Mouse (Mus musculus) lung, postnatal 0 days (tissue): Measurements from ENCODE around the gene Fbxl5. TPM values are rescaled to one million over a fixed set of nuclear protein-coding genes. Genes with fewer than 3 reads are reported as not detected.

ENCODE experiments used
- ATAC-seq: fragments of 200-750 bp; cut with Nextera tagmentation; 2 replicates; pipeline ENCODE4 v1.8.0; 2017; ENCODE audit warnings: moderate library complexity
- DNase-seq: peaks from one replicate; pipeline ENCODE4 v3.0.0-alpha.2; 2016; ENCODE audit warnings: low spot score
- H3K27ac ChIP-seq: fragments of 300-500 bp; sonication (generic); 2 replicates; pipeline ENCODE4 v1.5.1; 2014; ENCODE audit warnings: antibody characterized with exemption, mild to moderate bottlenecking, low read length, mixed read lengths
- H3K27me3 ChIP-seq: fragments of 300-500 bp; sonication (generic); replicated peaks from 2 replicates; pipeline ENCODE4 v1.6.1; 2014; ENCODE audit warnings: low read length, mixed read lengths; ENCODE audit not compliant: insufficient read depth
- H3K36me3 ChIP-seq: fragments of 300-500 bp; sonication (generic); 2 replicates; pipeline ENCODE4 v1.6.1; 2014; ENCODE audit warnings: low read length, mixed read lengths; ENCODE audit not compliant: insufficient read depth
- H3K4me1 ChIP-seq: fragments of 300-500 bp; sonication (generic); 2 replicates; pipeline ENCODE4 v1.6.1; 2014; ENCODE audit warnings: antibody characterized with exemption, low read depth, low read length, mixed read lengths; ENCODE audit not compliant: insufficient read depth
- H3K4me2 ChIP-seq: fragments of 300-500 bp; sonication (generic); replicated peaks from 2 replicates; pipeline ENCODE4 v1.6.1; 2014; ENCODE audit warnings: low read depth, mild to moderate bottlenecking, low read length, moderate library complexity, mixed read lengths
- H3K4me3 ChIP-seq: fragments of 300-500 bp; sonication (generic); 2 replicates; pipeline ENCODE4 v1.5.1; 2014; ENCODE audit warnings: low read depth, low read length
- H3K9ac ChIP-seq: fragments of 300-500 bp; sonication (generic); replicated peaks from 2 replicates; pipeline ENCODE4 v1.6.1; 2014; ENCODE audit warnings: low read depth, mild to moderate bottlenecking
- H3K9me3 ChIP-seq: fragments of 300-500 bp; sonication (generic); 2 replicates; pipeline ENCODE4 v1.6.1; 2016; ENCODE audit warnings: low read length, mixed read lengths
- CTCF ChIP-seq: IDR thresholded peaks from 2 replicates; pipeline ENCODE4 v1.5.1; 2016; ENCODE audit warnings: antibody characterized with exemption, mild to moderate bottlenecking
- EP300 ChIP-seq: IDR thresholded peaks from 2 replicates; pipeline ENCODE4 v1.6.1; 2016; ENCODE audit warnings: antibody characterized with exemption, mild to moderate bottlenecking, control low read depth
- WGBS: fragments of 180-500 bp; shearing (Covaris S2); extraction: QIAGEN DNeasy Blood & Tissue Kit; methylation state at CpG from one replicate; pipeline ENCODE4 v1.1.7; 2014; 5-methylcytosine and 5-hydroxymethylcytosine counted together
- polyA plus RNA-seq: library from polyadenylated mRNA; unstranded; fragments of >200 nt; fragmentation: Nextera tagmentation; extraction: Ambion mirVana; gene quantifications from 2 replicates; pipeline ENCODE4 v1.2.1, GENCODE M21; 2015

Gene Fbxl5
- polyA plus RNA-seq, 1 experiment from 2014 or later: 73.0 TPM

DNA sequence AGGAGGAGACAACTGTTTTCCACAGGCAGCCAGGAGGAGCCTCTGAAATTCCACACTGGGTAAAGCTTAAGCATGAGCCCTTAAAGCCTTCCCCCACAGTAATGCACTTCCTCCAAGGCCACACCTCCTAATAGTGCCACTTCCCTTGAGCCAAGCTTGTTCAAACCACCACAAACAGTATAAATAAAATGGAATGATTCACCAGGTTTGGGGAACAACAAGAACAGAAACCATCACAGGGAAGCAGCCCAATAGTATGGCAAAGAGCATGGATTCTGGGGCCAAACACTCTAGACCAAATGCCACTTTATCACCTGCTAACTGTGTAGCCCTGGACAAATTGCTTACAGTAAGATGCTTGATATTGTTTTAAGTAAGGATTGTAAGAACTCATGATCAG lies 26.1 kb upstream of the Fbxl5 start:
- Histone ChIP-seq H3K27me3 (no peaks in the 10 kb centered on the region), H3K4me3 (no peak overlapping the region)
- TF ChIP-seq EP300 (no peak), CTCF (no peak)

DNA sequence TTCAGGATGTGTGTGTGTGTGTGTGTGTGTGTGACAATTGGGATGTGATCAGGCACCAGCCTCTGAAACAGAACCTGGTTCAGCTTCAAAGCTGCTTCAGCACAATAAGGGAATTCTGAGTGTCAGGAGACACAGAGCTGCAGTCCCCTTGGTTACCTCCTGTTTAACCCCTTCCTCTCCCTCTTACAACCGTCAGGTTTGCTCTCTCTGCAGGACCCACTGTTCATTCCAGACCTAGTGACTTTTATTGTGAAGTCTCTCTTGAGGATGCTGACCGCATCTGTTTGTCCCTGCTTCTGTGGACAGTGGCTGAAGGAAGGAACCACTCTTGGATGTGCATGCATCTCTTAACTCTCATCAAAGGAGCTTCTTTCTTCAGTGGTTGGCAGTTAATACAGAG lies 24.8 kb upstream of the Fbxl5 start:
- Histone ChIP-seq H3K27ac (no peak overlapping the region), H3K9ac (no peak overlapping the region), H3K36me3 (no peaks in the 10 kb centered on the region), H3K4me3 (no peak overlapping the region), H3K4me2 (no peak overlapping the region), H3K9me3 (no peaks in the 10 kb centered on the region), H3K4me1 (no peaks in the 10 kb centered on the region), H3K27me3 (no peaks in the 10 kb centered on the region)
- TF ChIP-seq EP300 (no peak), CTCF (no peak)
- DNase-seq (peak; percentile 42), ATAC-seq (peak; percentile 52)
- 10% methylated on average over 2 of the region's 2 CpGs for WGBS

More for the DNA sequence above, 26.1 kb upstream of the Fbxl5 start:
- H3K4me1 ChIP-seq: no peaks in the 10 kb centered on the region
- no peaks in the 10 kb centered on the region for H3K36me3 ChIP-seq
- no peak overlapping the region for H3K4me2 ChIP-seq
- H3K9ac ChIP-seq: no peak overlapping the region
- H3K27ac ChIP-seq: no peak overlapping the region
- DNase-seq (no peak), ATAC-seq (no peak)
- no peaks in the 10 kb centered on the region for H3K9me3 ChIP-seq

DNA sequence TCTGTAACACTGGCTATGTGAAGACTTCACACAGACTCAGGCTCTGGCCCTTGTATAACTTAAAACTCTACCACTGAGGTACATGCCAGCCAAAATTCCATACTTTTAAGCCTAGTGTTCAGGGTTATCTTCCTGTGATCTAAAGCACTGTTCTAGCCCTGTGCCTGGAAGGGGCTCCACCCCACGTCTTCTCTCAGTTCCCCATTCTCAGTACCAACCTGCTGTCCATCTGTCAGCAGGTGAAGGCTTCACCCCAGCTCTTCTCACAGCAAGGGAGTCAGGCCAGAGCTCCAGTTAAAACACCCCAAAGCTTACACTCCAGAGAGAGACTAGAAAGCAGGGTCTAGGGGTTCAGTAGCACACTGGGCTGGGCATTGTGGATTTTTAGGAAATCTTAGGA lies 24.2 kb upstream of the Fbxl5 start:
- Histone ChIP-seq H3K27ac (no peak overlapping the region), H3K36me3 (no peaks in the 10 kb centered on the region), H3K27me3 (no peaks in the 10 kb centered on the region), H3K9me3 (no peaks in the 10 kb centered on the region), H3K4me2 (no peak overlapping the region), H3K4me3 (no peak overlapping the region), H3K9ac (no peak overlapping the region), H3K4me1 (no peaks in the 10 kb centered on the region)
- DNase-seq (no peak), ATAC-seq (no peak)
- WGBS: 34% methylated on average over 1 of the region's 1 CpGs
- no peak for TF ChIP-seq EP300

- no peaks in the 10 kb centered on the region for H3K36me3 ChIP-seq
- no peak for TF ChIP-seq EP300
- no peak for TF ChIP-seq CTCF
- H3K4me1 ChIP-seq: no peaks in the 10 kb centered on the region
- 54% methylated on average over 5 of the region's 5 CpGs for WGBS
- H3K9me3 ChIP-seq: no peaks in the 10 kb centered on the region
- DNase-seq (no peak), ATAC-seq (no peak)
- no peaks in the 10 kb centered on the region for H3K27me3 ChIP-seq
- H3K4me3 ChIP-seq: no peak overlapping the region
- H3K9ac ChIP-seq: no peak overlapping the region
- no peak overlapping the region for H3K27ac ChIP-seq
- no peak overlapping the region for H3K4me2 ChIP-seq
Measured at GRCm38 (mm10) chr5:43845083-43845482, 23.6 kb upstream of the Fbxl5 start.

DNA sequence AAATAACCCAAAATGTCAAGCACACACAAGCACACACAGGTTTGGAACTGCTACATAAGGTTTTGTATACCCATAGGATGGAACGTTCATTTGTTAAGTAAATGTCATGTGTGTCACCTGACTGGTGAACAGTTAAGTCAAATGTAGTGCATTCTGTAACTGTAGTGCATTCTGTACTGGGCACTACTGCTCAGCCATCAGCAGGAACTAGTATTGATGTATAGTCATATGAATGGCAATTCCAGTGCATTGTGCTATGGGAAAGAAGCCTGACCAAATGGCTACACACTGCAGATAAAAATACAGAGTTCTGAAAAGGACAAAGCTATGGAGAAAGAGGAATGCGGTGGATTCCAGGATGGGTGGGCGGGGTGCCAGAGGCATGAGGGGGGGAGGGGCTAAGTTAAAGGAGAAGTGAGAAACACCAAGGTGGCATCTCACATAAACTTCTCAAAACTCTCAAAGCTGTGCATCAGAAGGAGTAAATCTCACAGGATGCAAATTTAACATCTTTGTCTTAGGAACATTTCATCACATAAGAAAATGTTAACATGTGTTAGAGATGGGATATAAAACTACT lies 21.2 kb upstream of the Fbxl5 start:
- TF ChIP-seq EP300: no peak
- no peak for TF ChIP-seq CTCF
- H3K9ac ChIP-seq: no peak overlapping the region
- no peak for DNase-seq
- ATAC-seq: no peak
- no peaks in the 10 kb centered on the region for H3K27me3 ChIP-seq
- no peak overlapping the region for H3K4me3 ChIP-seq
- no peak overlapping the region for H3K4me2 ChIP-seq
- H3K9me3 ChIP-seq: no peaks in the 10 kb centered on the region
- H3K4me1 ChIP-seq: no peaks in the 10 kb centered on the region
- 46% methylated on average over 3 of the region's 3 CpGs for whole genome bisulfite sequencing
- H3K36me3 ChIP-seq: no peaks in the 10 kb centered on the region
- no peak overlapping the region for H3K27ac ChIP-seq

- Histone ChIP-seq H3K9me3 (no peaks in the 10 kb centered on the region), H3K27me3 (no peaks in the 10 kb centered on the region), H3K27ac (peak overlapping the region; percentile 38; the same call in 1 of the 2 replicates), H3K4me1 (no peaks in the 10 kb centered on the region), H3K9ac (peak overlapping the region; percentile 23; the same call in 1 of the 2 replicates), H3K36me3 (no peaks in the 10 kb centered on the region), H3K4me2 (peak overlapping the region; percentile 56), H3K4me3 (peak overlapping the region; percentile 31)
- no peak for TF ChIP-seq CTCF
- TF ChIP-seq EP300: no peak
- 46% methylated on average over 5 of the region's 5 CpGs for WGBS
- DNase-seq: no peak
- ATAC-seq: no peak
Measured at GRCm38 (mm10) chr5:43842011-43842285, 20.5 kb upstream of the Fbxl5 start.
